Mouse (Mus musculus) embryonic facial prominence, embryonic 12.5 days (tissue): ENCODE measurements around the gene Fzd10. TPM values are rescaled to one million over a fixed set of nuclear protein-coding genes. Genes with fewer than 3 reads are reported as not detected.

ENCODE experiments used
- ATAC-seq: fragments of 200-750 bp; cut with Nextera tagmentation; 2 replicates; pipeline ENCODE4 v1.8.0; 2017; ENCODE audit not compliant: insufficient number of reproducible peaks, insufficient read depth, low FRiP score, low TSS enrichment
- H3K27ac ChIP-seq: fragments of 300-500 bp; sonication (generic); 2 replicates; pipeline ENCODE4 v1.5.1; 2016; ENCODE audit warnings: mild to moderate bottlenecking
- H3K27me3 ChIP-seq: fragments of 300-500 bp; sonication (generic); 2 replicates; pipeline ENCODE4 v1.6.1; 2016; ENCODE audit warnings: mild to moderate bottlenecking, moderate library complexity
- H3K36me3 ChIP-seq: fragments of 300-500 bp; sonication (generic); 2 replicates; pipeline ENCODE4 v1.6.1; 2016; ENCODE audit warnings: mild to moderate bottlenecking
- H3K4me1 ChIP-seq: fragments of 300-500 bp; sonication (generic); 2 replicates; pipeline ENCODE4 v1.6.1; 2016
- H3K4me2 ChIP-seq: fragments of 300-500 bp; sonication (generic); replicated peaks from 2 replicates; pipeline ENCODE4 v1.6.1; 2016; ENCODE audit warnings: mild to moderate bottlenecking, moderate library complexity
- H3K4me3 ChIP-seq: fragments of 300-500 bp; sonication (generic); 2 replicates; pipeline ENCODE4 v1.5.1; 2016; ENCODE audit warnings: mild to moderate bottlenecking
- H3K9ac ChIP-seq: fragments of 300-500 bp; sonication (generic); 2 replicates; pipeline ENCODE4 v1.6.1; 2016; ENCODE audit warnings: mild to moderate bottlenecking, moderate library complexity
- H3K9me3 ChIP-seq: fragments of 300-500 bp; sonication (generic); 2 replicates; pipeline ENCODE4 v1.6.1; 2016; ENCODE audit warnings: mild to moderate bottlenecking, moderate library complexity
- WGBS: fragments of 180-500 bp; shearing (Covaris S2); methylation state at CpG from one replicate; pipeline ENCODE4 v1.1.7; 2016; 5-methylcytosine and 5-hydroxymethylcytosine counted together
- polyA plus RNA-seq: library from polyadenylated mRNA; unstranded; fragments of >200 nt; fragmentation: Nextera tagmentation; extraction: Ambion mirVana; gene quantifications from 2 replicates; pipeline ENCODE4 v1.2.1, GENCODE M21; 2016

The Fzd10 gene
- polyA plus RNA-seq, 1 experiment from 2014 or later, result 8.2 TPM

GRCm38 (mm10) chr5:128647221-128647730 lies 46.6 kb downstream of the Fzd10 start:
- no peak overlapping the region for H3K27ac ChIP-seq
- H3K4me1 ChIP-seq, result peaks cover 3% of the 10 kb centered on the region; the same call in 1 of the 2 replicates
- H3K9me3 ChIP-seq, result no peaks in the 10 kb centered on the region
- no peak overlapping the region for H3K4me2 ChIP-seq
- 77% methylated on average over 10 of the region's 10 CpGs for WGBS
- no peaks in the 10 kb centered on the region for H3K36me3 ChIP-seq
- H3K27me3 ChIP-seq, result no peaks in the 10 kb centered on the region
- ATAC-seq, result no peak
- no peak overlapping the region for H3K9ac ChIP-seq
- no peak overlapping the region for H3K4me3 ChIP-seq

GRCm38 (mm10) chr5:128649336-128649897 lies 48.8 kb downstream of the Fzd10 start:
- Histone ChIP-seq H3K4me1 (peaks cover 3% of the 10 kb centered on the region; the same call in 1 of the 2 replicates), H3K27ac (no peak overlapping the region), H3K9me3 (no peaks in the 10 kb centered on the region), H3K36me3 (no peaks in the 10 kb centered on the region), H3K9ac (no peak overlapping the region), H3K4me2 (no peak overlapping the region), H3K4me3 (no peak overlapping the region), H3K27me3 (no peaks in the 10 kb centered on the region)
- no peak for ATAC-seq
- WGBS, result 76% methylated on average over 11 of the region's 11 CpGs

Other genes starting within 250 kb of the Fzd10 start
- 0.94 and 1.3 TPM in 2 replicates for gene Tmem132d, start 167.8 kb upstream of the Fzd10 start, polyA plus RNA-seq
- 0.15 TPM in 1 of 2 replicates, not detected in the other for gene Piwil1, start 101.7 kb downstream of the Fzd10 start, polyA plus RNA-seq